Mouse (Mus musculus) embryo, embryonic 10.5 days (tissue): ENCODE data around the gene Plekhh1.
A peak's percentile ranks its signal among the peaks of the same experiment; 100 is the strongest.

Source experiments
- DNase-seq: peaks from one replicate; pipeline ENCODE4 v3.0.0-alpha.2; 2015; ENCODE audit warnings: low spot score

The Plekhh1 gene

GRCm38 (mm10) chr12:79034331-79034730, 5.4 kb downstream of the Plekhh1 start:
- no peak for DNase-seq

- DNase-seq = peak; percentile 21
Observed at GRCm38 (mm10) chr12:79035349-79035748, 6.4 kb downstream of the Plekhh1 start.

GRCm38 (mm10) chr12:79039708-79040107, 10.7 kb downstream of the Plekhh1 start:
- DNase-seq = no peak

- no peak for DNase-seq
Observed at GRCm38 (mm10) chr12:79040201-79040827, 11.4 kb downstream of the Plekhh1 start.

GRCm38 (mm10) chr12:79041436-79041835, 12.5 kb downstream of the Plekhh1 start:
- DNase-seq = no peak

GRCm38 (mm10) chr12:79044668-79045067, 15.7 kb downstream of the Plekhh1 start:
- no peak for DNase-seq

DNA sequence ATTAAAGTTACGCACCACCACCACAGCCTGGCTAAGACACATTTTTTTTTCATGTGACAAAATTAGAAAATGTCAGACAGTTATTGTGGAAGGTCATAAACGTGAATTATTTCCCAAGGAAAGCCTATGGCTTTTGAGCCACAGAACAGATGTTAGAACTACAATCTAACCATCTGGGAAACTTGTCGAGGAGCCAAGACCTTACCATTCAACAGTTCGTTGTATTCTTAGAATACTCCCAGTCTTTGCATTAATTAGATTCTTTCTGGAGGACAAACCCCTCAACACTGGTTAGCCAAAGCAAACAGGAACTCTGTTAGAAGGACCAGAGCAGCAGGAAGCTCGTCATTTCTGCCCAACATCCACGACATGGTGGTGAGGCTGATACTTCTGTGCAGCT, 17.2 kb downstream of the Plekhh1 start:
- no peak for DNase-seq

- no peak for DNase-seq
Observed at GRCm38 (mm10) chr12:79047203-79047602, 18.2 kb downstream of the Plekhh1 start.

DNA sequence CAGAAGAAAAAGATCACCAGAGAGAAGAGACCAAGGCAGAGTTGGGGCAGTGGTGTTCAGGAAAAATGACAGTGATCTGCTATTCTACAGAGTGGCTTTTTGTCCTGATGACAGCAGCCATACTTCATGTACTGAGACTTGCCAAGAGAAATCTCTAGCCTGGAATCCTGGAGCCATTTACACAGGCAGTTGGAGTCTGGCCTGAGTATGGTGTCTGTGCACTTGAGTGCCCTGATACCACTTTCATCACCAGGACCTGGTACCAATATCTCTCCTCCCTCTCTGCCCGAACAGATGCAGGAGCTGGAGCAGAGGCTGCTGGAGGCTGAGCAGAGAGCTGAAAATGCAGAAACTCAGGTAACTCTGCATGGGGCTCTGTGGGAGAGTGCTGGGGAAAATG, 19.9 kb downstream of the Plekhh1 start:
- no peak for DNase-seq

GRCm38 (mm10) chr12:79049807-79050206, 20.8 kb downstream of the Plekhh1 start:
- DNase-seq = no peak

DNA sequence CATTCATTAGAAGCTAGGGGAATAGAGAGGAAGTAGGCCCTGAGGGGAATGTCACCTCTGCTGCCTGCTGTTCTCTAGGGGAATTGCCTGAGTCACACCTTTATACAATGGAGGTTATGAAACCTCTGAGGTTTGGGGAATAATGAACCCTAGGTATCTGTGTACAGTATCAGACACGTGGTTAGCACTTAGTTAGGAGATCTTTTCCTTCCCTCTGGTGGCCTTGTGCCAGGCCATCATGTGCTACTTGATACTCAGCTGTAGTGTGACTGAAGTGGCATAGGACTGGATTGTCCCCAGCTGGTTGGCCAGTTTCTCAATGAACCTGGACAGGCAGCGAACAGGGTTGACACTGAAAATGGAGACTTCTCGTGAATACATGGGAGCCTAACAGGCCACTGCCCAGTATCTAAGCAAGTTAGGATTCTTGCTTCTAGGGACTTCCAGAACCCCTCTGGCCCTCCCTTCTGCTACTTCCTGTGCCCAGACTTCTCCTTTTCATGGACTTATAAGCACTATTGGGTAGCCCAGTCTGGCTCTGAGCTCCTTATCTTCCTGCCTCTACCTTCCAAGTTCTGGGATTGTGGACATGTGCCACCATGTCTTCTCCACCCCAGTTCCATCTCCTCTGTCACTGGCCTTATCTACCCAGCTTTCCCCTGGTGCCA, 21.7 kb downstream of the Plekhh1 start:
- no peak for DNase-seq

GRCm38 (mm10) chr12:79052073-79052472, 23.1 kb downstream of the Plekhh1 start:
- no peak for DNase-seq

DNA sequence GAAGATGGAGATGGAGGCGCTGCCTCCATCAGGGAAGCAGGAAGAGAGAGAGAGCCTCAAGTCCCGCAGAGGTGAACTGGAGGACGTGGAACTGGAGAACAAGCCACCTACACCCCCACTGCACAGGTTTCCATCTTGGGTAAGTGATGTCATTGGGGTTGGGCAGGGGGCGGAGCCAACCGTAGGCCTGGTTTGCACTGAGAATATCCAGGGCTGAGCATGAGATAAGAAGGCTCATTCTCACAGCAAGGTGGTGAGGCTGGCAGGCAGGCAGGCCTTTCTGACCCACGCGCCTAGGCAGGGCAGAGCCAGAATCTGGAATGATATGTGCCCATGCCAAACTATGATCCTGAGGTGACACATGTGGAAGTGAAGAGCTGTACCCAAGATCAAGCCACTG, 26.3 kb downstream of the Plekhh1 start:
- no peak for DNase-seq

DNA sequence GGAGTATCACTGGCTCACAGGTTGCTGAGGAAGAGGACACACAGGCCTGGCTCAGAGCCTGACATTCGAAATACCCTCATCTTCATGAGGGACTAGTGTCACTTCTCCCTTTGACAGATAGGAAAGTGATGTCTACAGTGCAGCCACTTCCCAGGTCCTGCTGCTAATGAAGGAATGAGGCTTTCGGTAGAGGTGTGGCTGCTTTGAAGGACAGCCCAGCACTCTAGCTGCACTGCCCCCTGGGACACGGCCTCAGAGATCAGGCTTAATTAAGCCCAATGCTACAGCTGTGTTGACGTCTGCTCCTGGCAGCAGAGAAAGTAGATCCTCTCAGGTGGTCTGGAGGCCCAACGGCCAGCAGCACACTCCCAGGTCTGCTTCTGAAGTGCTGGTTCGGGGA, 30.6 kb downstream of the Plekhh1 start:
- no peak for DNase-seq

GRCm38 (mm10) chr12:79060134-79060533, 31.2 kb downstream of the Plekhh1 start:
- no peak for DNase-seq

GRCm38 (mm10) chr12:79060766-79061652, 32.0 kb downstream of the Plekhh1 start:
- no peak for DNase-seq

DNA sequence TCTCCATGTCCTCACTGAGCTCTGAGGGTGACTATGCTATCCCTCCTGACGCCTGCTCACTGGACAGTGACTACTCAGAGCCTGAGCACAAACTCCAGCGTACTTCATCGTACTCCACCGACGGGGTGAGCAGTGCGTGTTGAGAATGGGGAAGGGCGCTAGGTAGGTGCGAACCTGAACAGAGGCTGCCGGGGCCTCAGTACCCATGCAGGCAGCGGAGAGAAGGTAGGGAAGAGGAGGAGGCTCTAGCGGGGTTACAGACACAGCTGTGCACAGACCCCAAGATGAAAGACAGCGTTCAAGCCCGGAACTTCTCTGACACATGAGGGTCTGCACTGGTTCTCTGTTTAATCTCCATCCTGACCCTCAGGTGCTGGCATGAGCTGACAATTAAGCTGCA, 35.5 kb downstream of the Plekhh1 start:
- no peak for DNase-seq

GRCm38 (mm10) chr12:79066431-79066830, 37.5 kb downstream of the Plekhh1 start:
- no peak for DNase-seq

- no peak for DNase-seq
Observed at GRCm38 (mm10) chr12:79067526-79067925, 38.6 kb downstream of the Plekhh1 start.

DNA sequence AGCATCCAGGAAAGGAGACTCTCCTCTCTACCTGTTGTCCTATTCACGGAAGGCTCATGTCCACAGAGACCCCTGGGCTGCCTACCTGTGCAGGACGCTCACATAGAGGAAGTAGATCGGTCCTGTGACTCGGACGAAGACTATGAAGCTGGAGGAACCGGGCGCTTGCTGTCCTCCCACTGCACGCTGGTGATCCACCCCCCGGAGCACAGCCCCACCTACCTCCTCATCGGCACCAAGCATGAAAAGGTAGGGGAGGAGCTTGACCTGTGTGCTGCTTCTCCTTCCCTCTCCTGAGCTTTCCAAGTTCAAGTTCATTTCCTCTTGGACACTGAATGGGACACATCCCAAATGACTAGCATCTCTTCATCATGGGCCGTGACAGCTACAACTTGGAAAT, 39.3 kb downstream of the Plekhh1 start:
- DNase-seq = no peak

- no peak for DNase-seq
Observed at GRCm38 (mm10) chr12:79069187-79069608, 40.2 kb downstream of the Plekhh1 start.

- no peak for DNase-seq
Observed at GRCm38 (mm10) chr12:79069916-79070315, 41.0 kb downstream of the Plekhh1 start.
